Mouse (Mus musculus): ENCODE data around the gene Qrich1. TPM values are rescaled to one million over a fixed set of nuclear protein-coding genes. Genes with fewer than 3 reads are reported as not detected.

Gene Qrich1
- polyA plus RNA-seq, 1 experiment: 44.0 TPM

GRCm38 (mm10) chr9:108565881-108566814 is 49.5 kb downstream of the Qrich1 start:
- no peaks in the 10 kb centered on the region for H3K27me3 ChIP-seq (ENCODE audit: control insufficient read depth, insufficient read depth, insufficient read length)
- peak overlapping the region; percentile 55 for H3ac ChIP-seq (ENCODE audit: control insufficient read depth, insufficient read length)
- H3K36me3 ChIP-seq (ENCODE audit: control insufficient read depth, insufficient read depth): peaks cover 10% of the 10 kb centered on the region
- H3K4me2 ChIP-seq (ENCODE audit: low read depth): peak overlapping the region; percentile 99
- peaks cover 13% of the 10 kb centered on the region for H3K79me2 ChIP-seq (ENCODE audit: control insufficient read depth, insufficient read depth)
- TF ChIP-seq MYOD1 (IDR thresholded peaks at IDR 0.05; ENCODE audit: control insufficient read depth in 1 of 3, insufficient read length in 2 of 3, low read depth in 2 of 3) (no peak), SRF (IDR thresholded peaks at IDR 0.05; ENCODE audit: control insufficient read depth, insufficient read length, low read depth) (no peak), TCF3 (IDR thresholded peaks at IDR 0.05; ENCODE audit: insufficient read length, low read depth) (no peak), TCF12 (IDR thresholded peaks at IDR 0.05; ENCODE audit: insufficient read depth, poor library complexity, severe bottlenecking) (no peak), REST (IDR thresholded peaks at IDR 0.05; ENCODE audit: insufficient read depth, insufficient read length) (no peak), CEBPB (IDR thresholded peaks at IDR 0.05; ENCODE audit: insufficient read depth, poor library complexity, severe bottlenecking) (no peak), USF1 (IDR thresholded peaks at IDR 0.05; ENCODE audit: low read depth) (no peak), E2F4 (IDR thresholded peaks at IDR 0.05; ENCODE audit: insufficient read depth) (no peak), POLR2A (IDR thresholded peaks at IDR 0.05; ENCODE audit: insufficient read length, low read depth) (no peak), MYOG (IDR thresholded peaks at IDR 0.05; ENCODE audit: control insufficient read depth in 1 of 3, insufficient read depth in 1 of 3, insufficient read length in 2 of 3, low read depth in 2 of 3) (no peak), POLR2AphosphoS2 (IDR thresholded peaks at IDR 0.05; ENCODE audit: insufficient read length, low read depth) (no peak), MAX (IDR thresholded peaks at IDR 0.05; ENCODE audit: low read depth) (no peak)
- H3K4me3 ChIP-seq: peak overlapping the region; percentile 82

GRCm38 (mm10) chr9:108566815-108567776 is 50.5 kb downstream of the Qrich1 start, which contains the start of gene Ndufaf3:
Gene Ndufaf3, minus strand, starts transcription at chr9:108567434.
- Histone ChIP-seq H3K79me2 (ENCODE audit: control insufficient read depth, insufficient read depth) (peaks cover 3% of the 10 kb centered on the region), H3K27me3 (ENCODE audit: control insufficient read depth, insufficient read depth, insufficient read length) (no peaks in the 10 kb centered on the region), H3ac (ENCODE audit: control insufficient read depth, insufficient read length) (peak within 1 kb of the TSS; percentile 55), H3K36me3 (ENCODE audit: control insufficient read depth, insufficient read depth) (peaks cover 19% of the 10 kb centered on the region), H3K4me3 (peak within 1 kb of the TSS; percentile 82), H3K4me2 (ENCODE audit: low read depth) (peak within 1 kb of the TSS; percentile 99)
- TF ChIP-seq TCF12 (IDR thresholded peaks at IDR 0.05; ENCODE audit: insufficient read depth, poor library complexity, severe bottlenecking) (no peak), MYOG (IDR thresholded peaks at IDR 0.05; ENCODE audit: control insufficient read depth in 1 of 3, insufficient read depth in 1 of 3, insufficient read length in 2 of 3, low read depth in 2 of 3) (peak; percentile 58 to 95 (median 95)), USF1 (IDR thresholded peaks at IDR 0.05; ENCODE audit: low read depth) (no peak), CEBPB (IDR thresholded peaks at IDR 0.05; ENCODE audit: insufficient read depth, poor library complexity, severe bottlenecking) (no peak), POLR2AphosphoS2 (IDR thresholded peaks at IDR 0.05; ENCODE audit: insufficient read length, low read depth) (peak; percentile 95), REST (IDR thresholded peaks at IDR 0.05; ENCODE audit: insufficient read depth, insufficient read length) (peak; percentile 13), E2F4 (IDR thresholded peaks at IDR 0.05; ENCODE audit: insufficient read depth) (no peak), MYOD1 (IDR thresholded peaks at IDR 0.05; ENCODE audit: control insufficient read depth in 1 of 3, insufficient read length in 2 of 3, low read depth in 2 of 3) (peak in 2 of 3 experiments; percentile 87 to 95), TCF3 (IDR thresholded peaks at IDR 0.05; ENCODE audit: insufficient read length, low read depth) (peak; percentile 6), POLR2A (IDR thresholded peaks at IDR 0.05; ENCODE audit: insufficient read length, low read depth) (peak; percentile 99), SRF (IDR thresholded peaks at IDR 0.05; ENCODE audit: control insufficient read depth, insufficient read length, low read depth) (peak; percentile 40), MAX (IDR thresholded peaks at IDR 0.05; ENCODE audit: low read depth) (no peak)

GRCm38 (mm10) chr9:108567931-108568419 is 51.4 kb downstream of the Qrich1 start:
- H3K36me3 ChIP-seq (ENCODE audit: control insufficient read depth, insufficient read depth): peaks cover 18% of the 10 kb centered on the region

GRCm38 (mm10) chr9:108568511-108568921 is 51.9 kb downstream of the Qrich1 start:
- TF ChIP-seq SRF (IDR thresholded peaks at IDR 0.05; ENCODE audit: control insufficient read depth, insufficient read length, low read depth) (no peak), POLR2A (IDR thresholded peaks at IDR 0.05; ENCODE audit: insufficient read length, low read depth) (no peak), POLR2AphosphoS2 (IDR thresholded peaks at IDR 0.05; ENCODE audit: insufficient read length, low read depth) (no peak), TCF3 (IDR thresholded peaks at IDR 0.05; ENCODE audit: insufficient read length, low read depth) (no peak), REST (IDR thresholded peaks at IDR 0.05; ENCODE audit: insufficient read depth, insufficient read length) (no peak), TCF12 (IDR thresholded peaks at IDR 0.05; ENCODE audit: insufficient read depth, poor library complexity, severe bottlenecking) (no peak), CEBPB (IDR thresholded peaks at IDR 0.05; ENCODE audit: insufficient read depth, poor library complexity, severe bottlenecking) (no peak), E2F4 (IDR thresholded peaks at IDR 0.05; ENCODE audit: insufficient read depth) (no peak), MYOD1 (IDR thresholded peaks at IDR 0.05; ENCODE audit: control insufficient read depth in 1 of 3, insufficient read length in 2 of 3, low read depth in 2 of 3) (no peak), USF1 (IDR thresholded peaks at IDR 0.05; ENCODE audit: low read depth) (no peak), MYOG (IDR thresholded peaks at IDR 0.05; ENCODE audit: control insufficient read depth in 1 of 3, insufficient read depth in 1 of 3, insufficient read length in 2 of 3, low read depth in 2 of 3) (no peak)
- Histone ChIP-seq H3K4me3 (peak overlapping the region; percentile 82), H3K27me3 (ENCODE audit: control insufficient read depth, insufficient read depth, insufficient read length) (no peaks in the 10 kb centered on the region), H3K36me3 (ENCODE audit: control insufficient read depth, insufficient read depth) (peaks cover 13% of the 10 kb centered on the region), H3K4me2 (ENCODE audit: low read depth) (peak overlapping the region; percentile 99), H3ac (ENCODE audit: control insufficient read depth, insufficient read length) (no peak overlapping the region), H3K79me2 (ENCODE audit: control insufficient read depth, insufficient read depth) (peaks cover under 1% of the 10 kb centered on the region)

More at GRCm38 (mm10) chr9:108567931-108568419, 51.4 kb downstream of the Qrich1 start:
- Histone ChIP-seq H3K79me2 (ENCODE audit: control insufficient read depth, insufficient read depth) (peaks cover 3% of the 10 kb centered on the region), H3ac (ENCODE audit: control insufficient read depth, insufficient read length) (peak overlapping the region; percentile 55), H3K4me3 (peak overlapping the region; percentile 82), H3K4me2 (ENCODE audit: low read depth) (peak overlapping the region; percentile 99), H3K27me3 (ENCODE audit: control insufficient read depth, insufficient read depth, insufficient read length) (no peaks in the 10 kb centered on the region)
- TF ChIP-seq POLR2A (IDR thresholded peaks at IDR 0.05; ENCODE audit: insufficient read length, low read depth) (peak; percentile 11), E2F4 (IDR thresholded peaks at IDR 0.05; ENCODE audit: insufficient read depth) (no peak), SRF (IDR thresholded peaks at IDR 0.05; ENCODE audit: control insufficient read depth, insufficient read length, low read depth) (no peak), MYOG (IDR thresholded peaks at IDR 0.05; ENCODE audit: control insufficient read depth in 1 of 3, insufficient read depth in 1 of 3, insufficient read length in 2 of 3, low read depth in 2 of 3) (peak in 2 of 3 experiments; percentile 62 to 82), MYOD1 (IDR thresholded peaks at IDR 0.05; ENCODE audit: control insufficient read depth in 1 of 3, insufficient read length in 2 of 3, low read depth in 2 of 3) (peak in 2 of 3 experiments; percentile 73 to 84)
